Mouse (Mus musculus): ENCODE results near the gene Znrf3. TPM values are rescaled to one million over a fixed set of nuclear protein-coding genes. Genes with fewer than 3 reads are reported as not detected.
"Not testable (repeated sequence)": the region's sequence is repeated elsewhere in the genome, so short reads cannot be mapped to it uniquely, and the experiment has no call there.

The Znrf3 gene
- 10 to 100 TPM; 14.6 to 16.3 TPM for total RNA-seq (2021)
- long read RNA-seq, experiment 1, full-length matches to known transcripts = 1 of 6 reads
- long read RNA-seq, experiment 1, partial matches to known transcripts = 5 of 6 reads
- long read RNA-seq, experiment 1, other reads (novel, unspliced or antisense) = 0 of 6 reads
- long read RNA-seq, experiment 2, full-length matches to known transcripts = 1 of 2 reads
- long read RNA-seq, experiment 2, partial matches to known transcripts = 0 of 2 reads
- long read RNA-seq, experiment 2, other reads (novel, unspliced or antisense) = 1 of 2 reads

GRCm38 (mm10) chr11:5444599-5445451 lies at the start of gene Znrf3:
Znrf3 (minus strand) TSS chr11:5444847.
- peak; percentile 98 for DNase-seq

- no peak for DNase-seq
Measured at GRCm38 (mm10) chr11:5493869-5494268, 49.2 kb upstream of the Znrf3 start.

GRCm38 (mm10) chr11:5491912-5492311 lies 47.3 kb upstream of the Znrf3 start:
- no peak for DNase-seq

DNA sequence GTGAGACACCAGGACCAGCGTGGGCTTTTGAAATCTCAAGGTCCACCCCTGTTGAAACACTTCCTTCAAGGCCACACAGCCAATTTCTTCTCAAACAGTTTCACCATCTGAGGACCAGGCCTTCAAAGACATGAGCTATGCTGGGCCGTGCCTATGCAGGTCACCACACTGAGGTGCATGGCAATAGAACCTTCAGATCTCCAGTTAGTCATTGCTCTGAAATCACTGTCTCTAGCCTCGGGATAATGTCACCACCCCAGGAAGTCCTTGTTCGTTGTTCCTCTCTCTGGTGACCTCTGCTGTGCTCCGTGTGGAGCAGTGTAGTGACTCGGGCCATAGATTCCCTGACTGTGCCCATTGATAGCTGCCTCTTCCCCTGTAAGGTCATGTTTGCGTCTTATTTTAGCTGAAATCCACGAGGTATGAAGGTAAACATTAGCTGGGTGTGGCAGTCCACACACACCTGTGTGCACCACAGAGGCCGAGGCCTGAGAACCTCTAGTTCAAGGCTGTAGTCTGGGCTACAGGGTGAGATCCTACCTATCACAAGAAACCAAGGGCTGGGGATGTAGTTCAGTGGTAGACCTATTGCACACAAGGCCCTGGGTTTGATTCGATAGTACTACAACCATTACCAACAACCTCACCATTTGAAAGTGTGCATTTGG lies 46.5 kb upstream of the Znrf3 start:
- no peak for DNase-seq

GRCm38 (mm10) chr11:5489433-5489832 lies 44.8 kb upstream of the Znrf3 start:
- DNase-seq = not testable (repeated sequence)

- peak; percentile 80 for DNase-seq
Measured at GRCm38 (mm10) chr11:5485193-5486011, 40.8 kb upstream of the Znrf3 start.

DNA sequence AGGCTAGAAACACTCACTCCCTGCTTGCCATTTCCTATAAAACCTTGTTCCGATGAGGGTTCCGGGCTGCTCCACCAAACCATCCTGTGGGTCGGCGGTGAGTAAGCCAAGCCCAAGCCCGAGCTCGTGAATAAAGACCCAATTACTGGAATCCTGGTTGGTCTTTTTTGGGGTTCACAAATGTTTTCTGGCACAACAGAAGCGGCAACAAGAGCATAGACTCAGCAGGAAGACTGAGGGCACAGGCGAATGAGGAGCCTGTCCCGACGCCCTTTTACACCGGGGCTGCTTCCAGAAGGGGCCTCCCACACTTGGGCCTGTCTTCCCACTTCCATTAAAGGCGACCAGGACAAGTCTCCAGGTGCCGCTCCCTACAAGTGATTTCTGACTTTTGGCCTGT lies 37.9 kb upstream of the Znrf3 start:
- DNase-seq = no peak

- DNase-seq = no peak
Measured at GRCm38 (mm10) chr11:5478831-5479230, 34.2 kb upstream of the Znrf3 start.

- DNase-seq = no peak
Measured at GRCm38 (mm10) chr11:5478193-5478592, 33.5 kb upstream of the Znrf3 start.

DNA sequence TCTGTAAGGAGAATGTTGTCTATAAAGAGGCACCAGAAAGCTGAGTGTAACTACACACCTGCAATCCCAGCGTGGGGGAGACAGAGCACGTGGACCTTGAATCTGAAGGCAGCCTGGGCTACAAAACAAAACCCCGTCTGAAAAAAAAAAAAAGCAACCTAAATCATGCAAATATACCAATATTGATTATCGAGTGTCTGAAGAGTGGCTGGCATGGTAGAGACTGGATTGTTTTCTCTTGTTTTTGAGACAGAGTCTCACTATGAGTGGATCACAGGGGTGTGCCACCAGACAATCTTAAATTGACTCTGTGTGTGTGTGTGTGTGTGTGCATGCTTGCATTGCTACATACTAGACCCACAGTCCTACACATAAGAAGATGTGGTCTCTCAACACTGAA lies 32.2 kb upstream of the Znrf3 start:
- DNase-seq = no peak

GRCm38 (mm10) chr11:5475556-5476118 lies 31.0 kb upstream of the Znrf3 start:
- not testable (repeated sequence) for DNase-seq

GRCm38 (mm10) chr11:5474130-5474529 lies 29.5 kb upstream of the Znrf3 start:
- peak; percentile 54 for DNase-seq

DNA sequence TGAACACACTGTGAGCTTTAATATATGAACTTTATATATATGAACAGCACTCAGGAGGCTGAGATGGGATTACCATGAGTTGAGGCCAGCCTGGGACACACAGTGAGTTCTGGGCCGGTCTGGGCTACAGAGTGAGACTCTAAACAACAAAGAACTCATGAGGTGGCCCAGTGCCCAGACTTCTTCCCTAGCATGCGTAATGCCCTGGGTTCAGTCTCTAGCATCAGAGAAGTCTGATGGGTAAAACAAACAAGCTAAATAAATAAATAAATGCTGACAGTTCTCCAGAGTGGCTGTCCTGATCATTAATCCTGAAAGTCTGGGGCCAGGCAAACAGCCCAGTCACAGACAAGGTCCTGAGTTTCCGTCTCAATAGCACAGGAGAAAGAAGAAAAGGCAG lies 25.4 kb upstream of the Znrf3 start:
- no peak for DNase-seq

GRCm38 (mm10) chr11:5469084-5469483 lies 24.4 kb upstream of the Znrf3 start:
- peak; percentile 47 for DNase-seq

- DNase-seq = no peak
Measured at GRCm38 (mm10) chr11:5468471-5468870, 23.8 kb upstream of the Znrf3 start.

DNA sequence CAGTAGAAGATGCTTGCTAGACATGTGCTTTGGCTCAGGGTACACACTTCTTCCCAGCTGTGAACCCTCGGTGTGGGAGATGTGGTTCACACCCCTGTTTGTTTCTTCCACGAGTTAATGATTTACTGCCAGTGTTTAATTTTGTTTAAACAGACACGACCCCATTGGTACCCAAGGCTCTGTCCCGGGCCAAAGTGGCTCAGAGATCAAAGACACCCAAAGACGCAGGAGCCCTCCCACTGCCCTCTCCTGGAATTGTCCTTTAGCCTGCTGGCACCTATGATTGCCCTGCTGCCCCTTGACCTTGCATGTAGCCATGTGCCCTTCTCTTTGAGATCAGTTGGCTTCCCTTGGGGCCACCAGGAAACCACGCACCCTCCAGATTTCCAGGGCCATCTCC lies 7.3 kb upstream of the Znrf3 start:
- DNase-seq = no peak

- no peak for DNase-seq
Measured at GRCm38 (mm10) chr11:5451341-5451740, 6.7 kb upstream of the Znrf3 start.

GRCm38 (mm10) chr11:5450701-5451100 lies 6.1 kb upstream of the Znrf3 start:
- DNase-seq = no peak

GRCm38 (mm10) chr11:5445452-5445953 lies 856 bp upstream of the Znrf3 start:
- no peak for DNase-seq

DNA sequence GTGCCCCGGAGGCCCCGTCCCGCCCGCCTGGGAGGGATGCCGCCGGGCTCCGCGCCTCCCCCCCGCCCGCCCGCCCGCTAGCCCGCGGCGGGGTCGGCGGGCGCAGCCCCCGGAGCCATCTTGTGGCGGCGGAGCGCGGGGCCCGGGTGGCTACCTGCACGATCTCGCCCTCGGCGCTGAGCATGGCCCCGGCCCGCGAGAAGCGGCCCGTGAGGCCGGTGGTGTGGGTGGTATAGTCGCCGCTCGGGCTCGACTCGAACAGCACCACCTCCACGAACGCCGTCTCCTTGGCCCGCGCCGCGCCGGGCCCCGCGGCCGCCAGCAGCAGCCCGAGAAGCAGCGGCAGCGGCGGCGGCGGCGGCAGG lies 431 bp downstream of the Znrf3 start:
- peak; percentile 56 for DNase-seq

DNA sequence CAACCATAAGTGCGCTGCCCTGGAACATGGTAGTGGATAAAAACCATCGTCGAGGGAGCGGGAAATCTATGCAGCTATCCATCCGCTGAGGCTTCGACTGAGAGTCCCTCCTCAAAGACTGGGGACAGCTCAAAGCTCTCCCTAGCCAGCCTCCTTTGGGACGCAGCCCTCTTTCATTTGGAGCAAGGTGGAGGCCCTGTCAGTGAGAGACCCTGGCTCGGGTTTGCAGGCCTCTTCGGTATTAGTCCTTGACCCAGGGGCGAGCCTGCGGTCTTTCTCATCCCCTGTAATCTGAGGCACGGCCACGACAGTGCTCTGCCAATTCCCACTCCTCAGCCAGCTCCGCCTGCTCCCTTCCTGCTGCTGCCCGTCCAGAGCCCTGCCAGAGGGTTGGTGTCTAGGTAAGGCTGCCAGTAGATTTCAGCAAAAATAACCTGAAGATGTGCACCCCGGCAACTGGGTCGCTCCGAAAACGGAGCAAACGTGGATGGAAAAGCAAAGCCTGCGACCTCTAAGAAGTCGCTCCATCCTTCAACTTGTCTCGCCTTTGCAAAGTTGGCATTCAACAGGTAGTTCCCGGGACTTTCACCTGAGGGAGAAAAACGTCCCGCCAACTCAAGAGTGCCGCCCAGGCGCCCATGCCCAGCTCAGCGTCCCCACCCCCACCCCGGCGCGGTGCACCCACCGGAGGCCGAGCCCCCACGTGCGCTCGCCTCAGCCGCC lies 975 bp downstream of the Znrf3 start:
- peak; percentile 14 for DNase-seq
